Mouse (Mus musculus): Measurements from ENCODE around the gene Morc2b.
"Not testable (repeated sequence)": the region's sequence is repeated elsewhere in the genome, so short reads cannot be mapped to it uniquely, and the experiment has no call there.

Gene Morc2b

GRCm38 (mm10) chr17:33139261-33139820, at the start of gene Morc2b:
Morc2b (minus strand) TSS chr17:33139683.
- no peak for DNase-seq (ENCODE audit: low spot score)

- not testable (repeated sequence) for DNase-seq (ENCODE audit: low spot score)
Measured at GRCm38 (mm10) chr17:33168147-33168546, 28.7 kb upstream of the Morc2b start, which contains the start of gene Olfr55. Olfr55 (plus strand) TSS chr17:33168447.

GRCm38 (mm10) chr17:33126257-33126656, 13.2 kb downstream of the Morc2b start:
- no peak for DNase-seq (ENCODE audit: low spot score)

GRCm38 (mm10) chr17:33124546-33124945, 14.9 kb downstream of the Morc2b start:
- no peak for DNase-seq (ENCODE audit: low spot score)

- no peak for DNase-seq (ENCODE audit: low spot score)
Measured at GRCm38 (mm10) chr17:33097396-33097795, 42.1 kb downstream of the Morc2b start.

- DNase-seq (ENCODE audit: low spot score), result peak; percentile 75
Measured at GRCm38 (mm10) chr17:33092391-33093193, 46.9 kb downstream of the Morc2b start.

GRCm38 (mm10) chr17:33091630-33092029, 47.9 kb downstream of the Morc2b start:
- DNase-seq (ENCODE audit: low spot score), result no peak

GRCm38 (mm10) chr17:33089220-33089949, 50.1 kb downstream of the Morc2b start, which contains the start of gene Zfp563:
Zfp563 (plus strand) TSS chr17:33089310.
- peak; percentile 90 for DNase-seq (ENCODE audit: low spot score)

GRCm38 (mm10) chr17:33067958-33068357, 71.5 kb downstream of the Morc2b start, which contains the start of gene 4921501E09Rik:
4921501E09Rik (minus strand) TSS chr17:33068058.
- DNase-seq (ENCODE audit: low spot score), result no peak
